Mouse (Mus musculus) MEL (cell line): ENCODE results near the gene Usp18.

Experiments
- CTCF ChIP-seq, 3 experiments: IDR thresholded peaks in 2 of 3; conservative IDR thresholded peaks in 1 of 3; 2 replicates each; pipeline ENCODE4 v1.5.1; 2011 to 2012; ENCODE audit warnings: low read length in 3 of 3, low read depth in 2 of 3, mild to moderate bottlenecking in 2 of 3, improper control_type of control experiment in 1 of 3, inconsistent platforms in 1 of 3, mixed read lengths in 1 of 3, moderate library complexity in 1 of 3; ENCODE audit not compliant: control insufficient read depth in 1 of 3, insufficient read depth in 1 of 3, poor library complexity in 1 of 3, severe bottlenecking in 1 of 3
- EP300 ChIP-seq, 2 experiments: IDR thresholded peaks; 2 replicates each; pipeline ENCODE4 v1.6.1; 2011; ENCODE audit warnings: improper control_type of control experiment in 2 of 2, low read length in 2 of 2, low read depth in 1 of 2, mild to moderate bottlenecking in 1 of 2
- GATA1 ChIP-seq: IDR thresholded peaks from 2 replicates; pipeline ENCODE4 v1.6.1; 2011; ENCODE audit warnings: low read depth, low read length, improper control_type of control experiment
- MAX ChIP-seq: IDR thresholded peaks from 2 replicates; pipeline ENCODE4 v1.6.1; 2011; ENCODE audit warnings: low read length, improper control_type of control experiment
- MXI1 ChIP-seq: IDR thresholded peaks from 2 replicates; pipeline ENCODE4 v1.6.1; 2011; ENCODE audit warnings: mild to moderate bottlenecking, low read depth, low read length, improper control_type of control experiment
- POLR2A ChIP-seq, 2 experiments: IDR thresholded peaks; 2 replicates each; pipeline ENCODE4 v1.6.1; 2011 to 2012; ENCODE audit warnings: low read length in 2 of 2, mild to moderate bottlenecking in 2 of 2, control low read depth in 1 of 2, improper control_type of control experiment in 1 of 2, low read depth in 1 of 2, moderate library complexity in 1 of 2; ENCODE audit not compliant: control insufficient read depth in 1 of 2, insufficient read depth in 1 of 2, poor library complexity in 1 of 2
- RCOR1 ChIP-seq: IDR thresholded peaks from 2 replicates; pipeline ENCODE4 v1.6.1; 2012; ENCODE audit warnings: low read depth, mild to moderate bottlenecking, inconsistent platforms, low read length, improper control_type of control experiment
- USF2 ChIP-seq, 2 experiments: IDR thresholded peaks; 2 replicates each; pipeline ENCODE4 v1.6.1; 2011 to 2012; ENCODE audit warnings: improper control_type of control experiment in 2 of 2, low read length in 2 of 2, borderline replicate concordance in 1 of 2, inconsistent platforms in 1 of 2, low read depth in 1 of 2, mild to moderate bottlenecking in 1 of 2; ENCODE audit not compliant: insufficient read depth in 1 of 2

- TF ChIP-seq CTCF (IDR thresholded peaks at IDR 0.05 in 2 of 3, conservative IDR thresholded peaks at IDR 0.05 in 1 of 3; ENCODE audit: control insufficient read depth in 1 of 3, insufficient read depth in 1 of 3, low read depth in 2 of 3, low read length in 3 of 3, poor library complexity in 1 of 3, severe bottlenecking in 1 of 3) (no peak), POLR2A (IDR thresholded peaks at IDR 0.05; ENCODE audit: control insufficient read depth in 1 of 2, insufficient read depth in 1 of 2, low read depth in 1 of 2, low read length in 2 of 2, poor library complexity in 1 of 2) (no peak), USF2 (IDR thresholded peaks at IDR 0.05; ENCODE audit: borderline replicate concordance in 1 of 2, insufficient read depth in 1 of 2, low read depth in 1 of 2, low read length in 2 of 2) (no peak), EP300 (IDR thresholded peaks at IDR 0.05; ENCODE audit: low read depth in 1 of 2, low read length in 2 of 2) (no peak), MXI1 (no peak), MAX (no peak), RCOR1 (no peak), GATA1 (no peak)
These were observed 19.0 kb upstream of the Usp18 start for GRCm38 (mm10) chr6:121226744-121227143.
